Mouse (Mus musculus) heart, adult 2 months (tissue): Measurements from ENCODE around the gene Zfx.

ENCODE experiments used
- CTCF ChIP-seq: fragments of 200-600 bp; IDR thresholded peaks from 2 replicates; pipeline ENCODE4 v1.8.1; 2022; ENCODE audit warnings: antibody characterized with exemption, mild to moderate bottlenecking, moderate library complexity
- EP300 ChIP-seq: fragments of 200-500 bp; IDR thresholded peaks from 2 replicates; pipeline ENCODE4 v1.6.1; 2011; ENCODE audit warnings: low read depth, low read length, control low read depth; ENCODE audit not compliant: insufficient read depth
- POLR2A ChIP-seq: fragments of 200-500 bp; IDR thresholded peaks from 2 replicates; pipeline ENCODE4 v1.6.1; 2011; ENCODE audit warnings: mild to moderate bottlenecking, low read depth, low read length, control low read depth; ENCODE audit not compliant: insufficient read depth

GRCm38 (mm10) chrX:94169348-94169747, 45.8 kb upstream of the Zfx start:
- TF ChIP-seq POLR2A (no peak), EP300 (no peak), CTCF (no peak)
